Mouse (Mus musculus) brain, embryonic 14.5 days (tissue): ENCODE measurements around the gene Ccdc167.

Source experiments
- CTCF ChIP-seq: fragments of 200-500 bp; IDR thresholded peaks from 2 replicates; pipeline ENCODE4 v1.5.1; 2012; ENCODE audit warnings: inconsistent platforms, mild to moderate bottlenecking, moderate library complexity, borderline replicate concordance; ENCODE audit not compliant: insufficient read depth, insufficient read length; ENCODE audit errors: extremely low read depth
- POLR2A ChIP-seq: fragments of 200-500 bp; IDR thresholded peaks from 2 replicates; pipeline ENCODE4 v1.6.1; 2012; ENCODE audit warnings: mild to moderate bottlenecking, inconsistent platforms, borderline replicate concordance; ENCODE audit not compliant: poor library complexity, insufficient read depth, insufficient read length, severe bottlenecking; ENCODE audit errors: extremely low read depth

DNA sequence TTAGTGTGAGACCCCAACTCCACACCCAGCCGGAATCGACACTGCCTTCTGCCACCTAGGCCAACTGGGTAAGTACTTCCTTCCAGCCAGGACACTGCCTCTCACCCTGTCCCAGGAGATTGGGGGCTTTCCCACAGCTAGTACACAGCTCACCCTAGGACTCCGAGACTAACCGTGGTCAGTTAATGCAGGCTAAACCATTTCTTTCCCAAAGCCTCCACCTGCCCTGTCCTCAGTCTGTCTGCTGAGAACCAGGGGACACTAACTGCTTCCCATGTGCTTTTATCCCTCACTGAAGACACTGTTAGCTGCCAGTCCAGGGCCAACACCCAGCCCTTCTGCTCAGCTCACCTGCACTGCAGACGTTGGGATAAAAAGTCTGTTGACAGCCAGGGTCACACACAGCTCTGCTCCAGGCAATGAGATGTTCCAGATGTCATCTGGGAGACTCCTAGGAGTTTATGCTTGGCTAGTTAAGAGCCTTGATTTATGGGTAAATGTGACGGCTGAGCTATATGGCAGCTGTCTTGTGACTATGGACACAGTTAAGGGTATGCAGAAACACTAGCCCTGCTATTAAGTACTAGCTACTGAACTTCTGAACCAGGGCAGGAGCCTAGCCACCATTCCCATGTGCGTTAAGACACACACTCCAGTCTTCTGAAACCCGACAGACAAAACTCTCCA, 5.0 kb downstream of the Ccdc167 start:
- TF ChIP-seq CTCF (no peak), POLR2A (no peak)
